Mouse (Mus musculus) forebrain, embryonic 16.5 days (tissue): Measurements from ENCODE around the gene Adam20. TPM values are rescaled to one million over a fixed set of nuclear protein-coding genes. Genes with fewer than 3 reads are reported as not detected.
"Not testable (repeated sequence)": the region's sequence is repeated elsewhere in the genome, so short reads cannot be mapped to it uniquely, and the experiment has no call there.

Experiments used
- ATAC-seq: fragments of 200-750 bp; cut with Nextera tagmentation; 2 replicates; pipeline ENCODE4 v1.8.0; 2017; ENCODE audit warnings: mild to moderate bottlenecking, moderate library complexity
- H3K27ac ChIP-seq: fragments of 300-500 bp; sonication (generic); 2 replicates; pipeline ENCODE4 v1.5.1; 2014; ENCODE audit warnings: low read length, control low read depth
- H3K27me3 ChIP-seq: fragments of 300-500 bp; sonication (generic); replicated peaks from 2 replicates; pipeline ENCODE4 v1.6.1; 2014; ENCODE audit warnings: low read length; ENCODE audit not compliant: control insufficient read depth, insufficient read depth
- H3K36me3 ChIP-seq: fragments of 300-500 bp; sonication (generic); 2 replicates; pipeline ENCODE4 v1.6.1; 2014; ENCODE audit not compliant: control insufficient read depth, insufficient read depth
- H3K4me1 ChIP-seq: fragments of 300-500 bp; sonication (generic); replicated peaks from 2 replicates; pipeline ENCODE4 v1.6.1; 2014; ENCODE audit warnings: low read length; ENCODE audit not compliant: control insufficient read depth, insufficient read depth
- H3K4me2 ChIP-seq: fragments of 300-500 bp; sonication (generic); 2 replicates; pipeline ENCODE4 v1.6.1; 2014; ENCODE audit warnings: mild to moderate bottlenecking, low read length, control low read depth
- H3K4me3 ChIP-seq: fragments of 300-500 bp; sonication (generic); replicated peaks from 2 replicates; pipeline ENCODE4 v1.5.1; 2014; ENCODE audit warnings: mild to moderate bottlenecking, low read length, control low read depth
- H3K9ac ChIP-seq: fragments of 300-500 bp; sonication (generic); replicated peaks from 2 replicates; pipeline ENCODE4 v1.6.1; 2014; ENCODE audit warnings: low read depth, low read length, control low read depth
- H3K9me3 ChIP-seq: fragments of 300-500 bp; sonication (generic); 2 replicates; pipeline ENCODE4 v1.6.1; 2016; ENCODE audit warnings: low read length; ENCODE audit not compliant: control insufficient read depth
- WGBS: fragments of 180-500 bp; shearing (Covaris S2); extraction: QIAGEN DNeasy Blood & Tissue Kit; methylation state at CpG from one replicate; pipeline ENCODE4 v1.1.7; 2014; 5-methylcytosine and 5-hydroxymethylcytosine counted together
- polyA plus RNA-seq: library from polyadenylated mRNA; unstranded; fragments of >200 nt; fragmentation: Nextera tagmentation; extraction: Ambion mirVana; gene quantifications from 2 replicates; pipeline ENCODE4 v1.2.1, GENCODE M21; 2015

Adam20 gene
- not detected in 2 replicates for polyA plus RNA-seq

- H3K9ac ChIP-seq, H3K4me3 ChIP-seq, H3K36me3 ChIP-seq, H3K27me3 ChIP-seq, ATAC-seq, H3K4me1 ChIP-seq, H3K9me3 ChIP-seq, H3K27ac ChIP-seq, H3K4me2 ChIP-seq: not testable (repeated sequence)
- WGBS = 84% methylated on average over 1 of the region's 1 CpGs
Measured at GRCm38 (mm10) chr8:40792973-40793372, at the start of gene Adam20. Adam20 (plus strand) TSS chr8:40793273.

- H3K27ac ChIP-seq, ATAC-seq: not testable (repeated sequence)
Measured at GRCm38 (mm10) chr8:40751908-40752307, 41.2 kb upstream of the Adam20 start, which contains the start of gene Adam25. Adam25 (plus strand) TSS chr8:40752208.

GRCm38 (mm10) chr8:40783320-40783719, 9.8 kb upstream of the Adam20 start:
- no peak overlapping the region for H3K4me3 ChIP-seq
- H3K27me3 ChIP-seq = no peaks in the 10 kb centered on the region
- no peak overlapping the region for H3K9ac ChIP-seq
- H3K4me2 ChIP-seq = no peak overlapping the region
- no peaks in the 10 kb centered on the region for H3K9me3 ChIP-seq
- H3K27ac ChIP-seq = no peak overlapping the region
- H3K36me3 ChIP-seq = no peaks in the 10 kb centered on the region
- no peak for ATAC-seq
- no peaks in the 10 kb centered on the region for H3K4me1 ChIP-seq

More at GRCm38 (mm10) chr8:40751908-40752307, 41.2 kb upstream of the Adam20 start, which contains the start of gene Adam25:
- WGBS = 55% methylated on average over 1 of the region's 1 CpGs
- H3K4me2 ChIP-seq, H3K9me3 ChIP-seq, H3K4me3 ChIP-seq, H3K4me1 ChIP-seq, H3K36me3 ChIP-seq, H3K9ac ChIP-seq, H3K27me3 ChIP-seq: not testable (repeated sequence)

- Histone ChIP-seq H3K9me3 (no peaks in the 10 kb centered on the region), H3K4me1 (no peaks in the 10 kb centered on the region), H3K36me3 (no peaks in the 10 kb centered on the region), H3K27ac (no peak overlapping the region), H3K4me2 (no peak overlapping the region), H3K27me3 (no peaks in the 10 kb centered on the region), H3K4me3 (no peak overlapping the region), H3K9ac (no peak overlapping the region)
- no peak for ATAC-seq
- 86% methylated on average over 2 of the region's 2 CpGs for whole genome bisulfite sequencing
Measured at GRCm38 (mm10) chr8:40803379-40804079, 10.5 kb downstream of the Adam20 start.

Other genes starting within 250 kb of the Adam20 start
- not detected in 2 replicates for gene Adam24, start 118.2 kb upstream of the Adam20 start, polyA plus RNA-seq
- gene Adam25, start 41.1 kb upstream of the Adam20 start, polyA plus RNA-seq = not detected in 2 replicates
- gene Adam39, start 29.7 kb downstream of the Adam20 start, polyA plus RNA-seq = not detected in 2 replicates